Mouse (Mus musculus) limb, embryonic 12.5 days (tissue): ENCODE results near the gene Bahcc1. TPM values are rescaled to one million over a fixed set of nuclear protein-coding genes. Genes with fewer than 3 reads are reported as not detected.

Source experiments
- ATAC-seq: fragments of 200-750 bp; cut with Nextera tagmentation; 2 replicates; pipeline ENCODE4 v1.8.0; 2017; ENCODE audit warnings: low read depth, moderate TSS enrichment; ENCODE audit not compliant: insufficient number of reproducible peaks, insufficient read depth, low FRiP score, low TSS enrichment
- H3K27ac ChIP-seq: fragments of 300-500 bp; sonication (generic); 2 replicates; pipeline ENCODE4 v1.5.1; 2016; ENCODE audit warnings: mild to moderate bottlenecking, moderate library complexity
- H3K27me3 ChIP-seq: fragments of 300-500 bp; sonication (generic); 2 replicates; pipeline ENCODE4 v1.6.1; 2016; ENCODE audit warnings: mild to moderate bottlenecking, moderate library complexity
- H3K36me3 ChIP-seq: fragments of 300-500 bp; sonication (generic); 2 replicates; pipeline ENCODE4 v1.6.1; 2016; ENCODE audit warnings: mild to moderate bottlenecking, moderate library complexity
- H3K4me1 ChIP-seq: fragments of 300-500 bp; sonication (generic); replicated peaks from 2 replicates; pipeline ENCODE4 v1.6.1; 2016
- H3K4me2 ChIP-seq: fragments of 300-500 bp; sonication (generic); 2 replicates; pipeline ENCODE4 v1.6.1; 2016; ENCODE audit warnings: mild to moderate bottlenecking, moderate library complexity
- H3K4me3 ChIP-seq: fragments of 300-500 bp; sonication (generic); replicated peaks from 2 replicates; pipeline ENCODE4 v1.5.1; 2016; ENCODE audit warnings: mild to moderate bottlenecking
- H3K9ac ChIP-seq: fragments of 300-500 bp; sonication (generic); replicated peaks from 2 replicates; pipeline ENCODE4 v1.6.1; 2016; ENCODE audit warnings: mild to moderate bottlenecking, moderate library complexity
- H3K9me3 ChIP-seq: fragments of 300-500 bp; sonication (generic); 2 replicates; pipeline ENCODE4 v1.6.1; 2016; ENCODE audit warnings: mild to moderate bottlenecking, moderate library complexity
- WGBS: fragments of 180-500 bp; shearing (Covaris S2); methylation state at CpG from one replicate; pipeline ENCODE4 v1.1.7; 2016; 5-methylcytosine and 5-hydroxymethylcytosine counted together
- microRNA-seq: library from miRNA; unstranded; fragments of <30 nt; microRNA quantifications from one replicate; pipeline ENCODE4, GENCODE M21; 2017
- polyA plus RNA-seq: library from polyadenylated mRNA; unstranded; fragments of >200 nt; fragmentation: Nextera tagmentation; extraction: Ambion mirVana; gene quantifications from 2 replicates; pipeline ENCODE4 v1.2.1, GENCODE M21; 2016

The Bahcc1 gene
- polyA plus RNA-seq, 1 experiment from 2014 or later, result 18.3 TPM

DNA sequence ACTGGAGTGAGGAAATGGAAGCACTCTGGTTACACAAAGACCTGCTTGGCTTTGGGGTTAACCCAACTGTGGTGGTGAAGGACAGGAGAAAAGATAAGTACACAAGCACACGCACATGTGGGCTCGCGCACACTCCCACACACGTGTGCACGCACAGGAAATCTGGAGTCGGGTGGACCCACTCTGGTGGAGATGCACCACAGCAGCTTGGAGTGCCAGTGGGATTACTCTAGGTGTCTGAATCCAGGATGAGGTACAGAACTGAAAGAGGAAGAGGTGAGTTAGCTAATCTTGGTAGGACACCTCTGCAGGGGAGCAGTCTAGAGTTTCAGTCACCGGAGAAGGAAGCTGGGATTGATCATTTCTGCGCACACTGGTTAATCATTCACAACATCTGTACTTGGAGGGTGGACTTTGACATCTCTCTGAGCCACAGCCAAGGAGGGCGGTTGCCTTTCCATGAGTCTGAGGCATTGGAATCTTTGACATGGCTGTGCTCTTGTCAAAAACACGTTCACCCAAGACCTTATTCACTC is 107.3 kb downstream of the Bahcc1 start:
- H3K27me3 ChIP-seq, result no peaks in the 10 kb centered on the region
- no peak for ATAC-seq
- no peak overlapping the region for H3K4me2 ChIP-seq
- no peak overlapping the region for H3K9ac ChIP-seq
- peaks cover 5% of the 10 kb centered on the region for H3K36me3 ChIP-seq
- WGBS, result 91% methylated on average over 10 of the region's 10 CpGs
- no peak overlapping the region for H3K27ac ChIP-seq
- no peak overlapping the region for H3K4me3 ChIP-seq
- no peaks in the 10 kb centered on the region for H3K9me3 ChIP-seq
- peaks cover 1% of the 10 kb centered on the region; the same call in 1 of the 2 replicates for H3K4me1 ChIP-seq

DNA sequence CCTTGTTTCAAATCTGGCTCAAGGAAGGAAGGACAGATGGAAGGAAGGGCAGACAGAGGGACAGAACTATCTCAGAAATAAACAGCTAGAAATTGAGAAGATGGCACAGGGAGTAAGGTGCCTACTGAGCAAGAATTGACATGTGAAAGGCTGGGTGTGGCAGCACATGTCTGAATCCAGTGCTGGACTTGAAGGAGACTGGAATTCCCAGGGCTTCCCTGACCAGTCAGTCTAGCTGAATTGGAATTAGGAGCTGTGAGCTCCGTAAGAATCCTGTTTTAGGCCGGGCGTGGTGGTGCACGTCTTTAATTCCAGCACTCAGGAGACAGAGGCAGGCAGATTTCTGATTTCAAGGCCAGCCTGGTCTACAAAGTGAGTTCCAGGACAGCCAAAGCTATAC is 108.9 kb downstream of the Bahcc1 start:
- H3K9me3 ChIP-seq, result no peaks in the 10 kb centered on the region
- H3K4me1 ChIP-seq, result peaks cover 6% of the 10 kb centered on the region
- 91% methylated on average over 4 of the region's 4 CpGs for WGBS
- no peaks in the 10 kb centered on the region for H3K27me3 ChIP-seq
- H3K4me2 ChIP-seq, result no peak overlapping the region
- ATAC-seq, result no peak
- no peak overlapping the region for H3K4me3 ChIP-seq
- no peak overlapping the region for H3K9ac ChIP-seq
- peaks cover 15% of the 10 kb centered on the region for H3K36me3 ChIP-seq
- no peak overlapping the region for H3K27ac ChIP-seq

Small RNA genes lying within 50 kb of the gene (microRNA-seq; reads per million reads assigned to microRNA genes)
- not detected for gene Gm47297

Other genes starting within 250 kb of the Bahcc1 start
- 5.4 and 6.9 TPM in 2 replicates for gene Aatk, start 185.8 kb upstream of the Bahcc1 start, polyA plus RNA-seq
- gene Cep131, start 146.1 kb upstream of the Bahcc1 start, polyA plus RNA-seq, result 49.2 and 53.2 TPM in 2 replicates
- 17.0 and 18.3 TPM in 2 replicates for gene Tepsin, start 134.2 kb upstream of the Bahcc1 start, polyA plus RNA-seq
- 67.5 and 71.9 TPM in 2 replicates for gene Ndufaf8, start 134.0 kb upstream of the Bahcc1 start, polyA plus RNA-seq
- gene Slc38a10, start 81.6 kb upstream of the Bahcc1 start, polyA plus RNA-seq, result 84.7 and 86.8 TPM in 2 replicates
- 2,805 and 2,814 TPM in 2 replicates for gene Actg1, start 115.6 kb downstream of the Bahcc1 start, polyA plus RNA-seq
- gene Fscn2, start 128.6 kb downstream of the Bahcc1 start, polyA plus RNA-seq, result 0.64 TPM in 2 replicates
- 38.0 and 40.0 TPM in 2 replicates for gene Faap100, start 145.8 kb downstream of the Bahcc1 start, polyA plus RNA-seq
- gene Nploc4, start 204.8 kb downstream of the Bahcc1 start, polyA plus RNA-seq, result 49.8 and 56.0 TPM in 2 replicates
- gene Tspan10, start 209.7 kb downstream of the Bahcc1 start, polyA plus RNA-seq, result not detected in 2 replicates
- gene Pde6g, start 220.6 kb downstream of the Bahcc1 start, polyA plus RNA-seq, result 0.20 TPM in 1 of 2 replicates, not detected in the other
- 10.4 and 13.2 TPM in 2 replicates for gene Oxld1, start 225.1 kb downstream of the Bahcc1 start, polyA plus RNA-seq
- 47.8 and 52.4 TPM in 2 replicates for gene Ccdc137, start 225.2 kb downstream of the Bahcc1 start, polyA plus RNA-seq
- gene Arl16, start 234.7 kb downstream of the Bahcc1 start, polyA plus RNA-seq, result 58.5 and 58.9 TPM in 2 replicates